ENCODE assay signal across 8 mouse cellular contexts in genomic region chr2:160646845-160647178, GRCm38 (mm10). TPM values are rescaled to one million over a fixed set of nuclear protein-coding genes. Genes with fewer than 3 reads are reported as not detected.
DNase-seq lines count a peak whose midpoint lies in the region; ATAC-seq and TF ChIP-seq lines count a peak whose summit lies in the region.

No protein-coding gene starts in this region.

- peaks cover 24% of the 10 kb centered on the region for H3K4me1 ChIP-seq in kidney, embryonic 16.5 days (ENCODE audit: insufficient read depth, low read length)
- peaks cover 17% of the 10 kb centered on the region for H3K4me1 ChIP-seq in forebrain, embryonic 16.5 days (replicated peaks; ENCODE audit: control insufficient read depth, insufficient read depth, low read length)
- peaks cover 22% of the 10 kb centered on the region for H3K4me1 ChIP-seq in liver, embryonic 16.5 days (ENCODE audit: control insufficient read depth, low read depth, low read length)

- POLR2A ChIA-PET in Patski (lab: Charles Lee): no interaction called here

- no peak for TF ChIP-seq CTCF in Patski (IDR thresholded peaks at IDR 0.05)

- H3K4me3 ChIP-seq in kidney, embryonic 16.5 days (ENCODE audit: low read length): peak overlapping the region; percentile 93
- peak overlapping the region; percentile 95 for H3K4me3 ChIP-seq in forebrain, embryonic 16.5 days (replicated peaks; ENCODE audit: low read length)
- peak overlapping the region; percentile 81 for H3K4me3 ChIP-seq in liver, embryonic 16.5 days (ENCODE audit: low read depth, low read length)

- no peaks in the 10 kb centered on the region for H3K27me3 ChIP-seq in kidney, embryonic 16.5 days (ENCODE audit: insufficient read depth, low read length)
- H3K27me3 ChIP-seq in Patski: no peaks in the 10 kb centered on the region
- no peaks in the 10 kb centered on the region for H3K27me3 ChIP-seq in forebrain, embryonic 16.5 days (replicated peaks; ENCODE audit: control insufficient read depth, insufficient read depth, low read length)
- H3K27me3 ChIP-seq in liver, embryonic 16.5 days (ENCODE audit: control insufficient read depth, insufficient read depth, low read depth, low read length): no peaks in the 10 kb centered on the region

- no peak for DNase-seq in kidney, postnatal 25 days
- no peak for DNase-seq in Patski (ENCODE audit: low read depth, low spot score)
- DNase-seq in left cerebral cortex, adult 18-20 months (ENCODE audit: low spot score in 2 of 2): no peak
- no peak for DNase-seq in adrenal gland, postnatal 14 days

- no peaks in the 10 kb centered on the region for H3K9me3 ChIP-seq in kidney, embryonic 16.5 days (ENCODE audit: low read length)
- H3K9me3 ChIP-seq in forebrain, embryonic 16.5 days (ENCODE audit: control insufficient read depth, low read length): no peaks in the 10 kb centered on the region
- no peaks in the 10 kb centered on the region for H3K9me3 ChIP-seq in liver, embryonic 16.5 days (replicated peaks; ENCODE audit: control insufficient read depth, low read length)

- in situ Hi-C loops in Patski (cut with MboI; ENCODE audit: low pct_unique_long_range_greater_than_20kb): no loop called here

- H3K36me3 ChIP-seq in kidney, embryonic 16.5 days (ENCODE audit: insufficient read depth, low read length): 0 out of 2 replicates have a peak, but pooled peaks cover 4% of the 10 kb centered on the region
- no peaks in the 10 kb centered on the region for H3K36me3 ChIP-seq in forebrain, embryonic 16.5 days (ENCODE audit: control insufficient read depth, insufficient read depth)
- H3K36me3 ChIP-seq in liver, embryonic 16.5 days (ENCODE audit: control insufficient read depth, insufficient read depth): no peaks in the 10 kb centered on the region

- peak overlapping the region; percentile 95 for H3K27ac ChIP-seq in kidney, embryonic 16.5 days (ENCODE audit: low read length)
- H3K27ac ChIP-seq in forebrain, embryonic 16.5 days (ENCODE audit: low read length): peak overlapping the region; percentile 98
- peak overlapping the region; percentile 97 for H3K27ac ChIP-seq in liver, embryonic 16.5 days (ENCODE audit: low read length)

- ATAC-seq in kidney, embryonic 16.5 days (ENCODE audit: low FRiP score, low TSS enrichment): no peak
- ATAC-seq in Patski: peak; percentile 22
- ATAC-seq in forebrain, embryonic 16.5 days: no peak
- ATAC-seq in liver, embryonic 16.5 days (ENCODE audit: low read depth): no peak
- ATAC-seq in megakaryocyte-erythroid progenitor cell, adult 5-6 weeks (replicated peaks; ENCODE audit: low FRiP score, low TSS enrichment, poor library complexity, severe bottlenecking): no peak

- WGBS in kidney, embryonic 16.5 days: 0% methylated on average over 16 of the region's 17 CpGs
- WGBS in forebrain, embryonic 16.5 days: under 1% methylated on average over 17 of the region's 17 CpGs
- WGBS in liver, embryonic 16.5 days (ENCODE audit: insufficient replicate concordance): under 1% methylated on average over 17 of the region's 17 CpGs

- CTCF ChIA-PET in Patski (lab: Charles Lee): no interaction called here

- peak overlapping the region; percentile 98 for H3K9ac ChIP-seq in kidney, embryonic 16.5 days (replicated peaks; ENCODE audit: low read length)
- H3K9ac ChIP-seq in forebrain, embryonic 16.5 days (replicated peaks; ENCODE audit: low read depth, low read length): peak overlapping the region; percentile 99
- H3K9ac ChIP-seq in liver, embryonic 16.5 days (ENCODE audit: low read depth, low read length): peak overlapping the region; percentile 96

- H3K4me2 ChIP-seq in kidney, embryonic 16.5 days (replicated peaks; ENCODE audit: low read depth, low read length): peak overlapping the region; percentile 78
- H3K4me2 ChIP-seq in forebrain, embryonic 16.5 days (ENCODE audit: low read length): peak overlapping the region; percentile 93
- H3K4me2 ChIP-seq in liver, embryonic 16.5 days (ENCODE audit: low read depth, low read length): peak overlapping the region; percentile 52

RNA-seq across cellular contexts. Expression of gene Top1, which starts 1.1 kb away (rescaled TPM):
- polyA plus RNA-seq in kidney, embryonic 16.5 days (2015; fragmentation: Nextera tagmentation; extraction: Ambion mirVana): 67.7 and 89.9 TPM in 2 replicates
- polyA plus RNA-seq in Patski (2021): 80.7 TPM
- polyA plus RNA-seq in forebrain, embryonic 16.5 days (2015; fragmentation: Nextera tagmentation; extraction: Ambion mirVana): 96.9 and 101 TPM in 2 replicates
- 55.7 and 60.3 TPM in 2 replicates for polyA plus RNA-seq in liver, embryonic 16.5 days (2015; fragmentation: Nextera tagmentation; extraction: Ambion mirVana)
- 10 to 100 TPM; 75.2 to 78.7 TPM for total RNA-seq in left cerebral cortex, adult 18-20 months (2021)
- 93.4 and 93.5 TPM in 2 replicates for total RNA-seq in megakaryocyte-erythroid progenitor cell, adult 5-6 weeks (2014; fragmentation: Nextera tagmentation)
- total RNA-seq in megakaryocyte-erythroid progenitor cell, adult 5-6 weeks (2017): 205 and 207 TPM in 2 replicates
- total RNA-seq in adrenal gland, postnatal 14 days (2021): 86.3 and 97.6 TPM in 2 replicates
